8 mouse cellular contexts compared by ENCODE assay signal in genomic region chr15:10469641-10470150, GRCm38 (mm10). TPM values are rescaled to one million over a fixed set of nuclear protein-coding genes. Genes with fewer than 3 reads are reported as not detected.
DNase-seq lines count a peak whose midpoint lies in the region; ATAC-seq lines count a peak whose summit lies in the region.

No protein-coding gene starts in this region.

- no peak for DNase-seq in cerebellum, adult 11 months
- DNase-seq in retina, embryonic 14.5 days (ENCODE audit: low spot score) = peak; percentile 43
- no peak for DNase-seq in retina, postnatal 1 day
- DNase-seq in layer of hippocampus, adult 18-20 months (ENCODE audit: low spot score in 2 of 2) = peak; percentile 15 to 34
- no peak for DNase-seq in midbrain, embryonic 10.5 days (ENCODE audit: low spot score)
- peak; percentile 33 for DNase-seq in thymus, postnatal 0 days (ENCODE audit: low spot score)

- H3K36me3 ChIP-seq in midbrain, embryonic 10.5 days = peaks cover 6% of the 10 kb centered on the region

- H3K4me3 ChIP-seq in midbrain, embryonic 10.5 days = peak overlapping the region; percentile 85

- H3K4me1 ChIP-seq in midbrain, embryonic 10.5 days = peaks cover 17% of the 10 kb centered on the region

- H3K27me3 ChIP-seq in midbrain, embryonic 10.5 days (ENCODE audit: low read depth, poor library complexity, severe bottlenecking) = no peaks in the 10 kb centered on the region

- peak; percentile 0; the same call in 1 of the 2 replicates for ATAC-seq in cerebellum, adult (ENCODE audit: insufficient number of reproducible peaks, low FRiP score, low TSS enrichment)
- peak; percentile 33 for ATAC-seq in erythroblast, adult 5-6 weeks (replicated peaks; ENCODE audit: low FRiP score, poor library complexity, severe bottlenecking)

- H3K9me3 ChIP-seq in midbrain, embryonic 10.5 days (replicated peaks) = no peaks in the 10 kb centered on the region

- H3K27ac ChIP-seq in midbrain, embryonic 10.5 days (replicated peaks) = peak overlapping the region; percentile 90

- under 1% methylated on average over 40 of the region's 40 CpGs for WGBS in midbrain, embryonic 10.5 days

RNA-seq across cellular contexts. Expression of gene Dnajc21, which starts 0.6 kb away (rescaled TPM):
- total RNA-seq in erythroblast, adult 5-6 weeks (2015; ENCODE audit: low replicate concordance) = 5.2 and 26.5 TPM in 2 replicates
- total RNA-seq in erythroblast, adult 5-6 weeks (2017; ENCODE audit: low replicate concordance) = 6.6 and 9.9 TPM in 2 replicates
- total RNA-seq in layer of hippocampus, adult 18-20 months (2021) = 10 to 100 TPM; 23.7 to 26.3 TPM
- polyA plus RNA-seq in midbrain, embryonic 10.5 days (2016; fragmentation: Nextera tagmentation; extraction: Ambion mirVana) = 12.9 TPM in 2 replicates
- 14.9 and 17.5 TPM in 2 replicates for polyA plus RNA-seq in thymus, postnatal 0 days (2015; fragmentation: Nextera tagmentation; extraction: Ambion mirVana)

RNA-seq across cellular contexts. Expression of gene Brix1, which starts 16.1 kb away (rescaled TPM):
- 32.2 and 39.6 TPM in 2 replicates for total RNA-seq in erythroblast, adult 5-6 weeks (2015; ENCODE audit: low replicate concordance)
- total RNA-seq in erythroblast, adult 5-6 weeks (2017; ENCODE audit: low replicate concordance) = 4.9 and 12.0 TPM in 2 replicates
- total RNA-seq in layer of hippocampus, adult 18-20 months (2021) = 10 to 100 TPM; 18.1 to 26.6 TPM
- polyA plus RNA-seq in midbrain, embryonic 10.5 days (2016; fragmentation: Nextera tagmentation; extraction: Ambion mirVana) = 122 and 139 TPM in 2 replicates
- polyA plus RNA-seq in thymus, postnatal 0 days (2015; fragmentation: Nextera tagmentation; extraction: Ambion mirVana) = 163 and 165 TPM in 2 replicates

RNA-seq across cellular contexts. Expression of gene Rad1, which starts 16.1 kb away (rescaled TPM):
- 9.2 and 10.6 TPM in 2 replicates for total RNA-seq in erythroblast, adult 5-6 weeks (2015; ENCODE audit: low replicate concordance)
- total RNA-seq in erythroblast, adult 5-6 weeks (2017; ENCODE audit: low replicate concordance) = 1.3 and 6.4 TPM in 2 replicates
- total RNA-seq in layer of hippocampus, adult 18-20 months (2021) = 10 to 100 TPM; 12.5 to 14.5 TPM
- 45.8 and 52.2 TPM in 2 replicates for polyA plus RNA-seq in midbrain, embryonic 10.5 days (2016; fragmentation: Nextera tagmentation; extraction: Ambion mirVana)
- polyA plus RNA-seq in thymus, postnatal 0 days (2015; fragmentation: Nextera tagmentation; extraction: Ambion mirVana) = 35.7 and 35.9 TPM in 2 replicates

Comparison
In these comparisons a context has a peak if more than half of its experiments do, and no peak if none do; other contexts are left out.
1. DNase-seq: peak in retina, embryonic 14.5 days (single experiment), layer of hippocampus, adult 18-20 months (2 of 2) and thymus, postnatal 0 days (single experiment); none in cerebellum, adult 11 months (single experiment), retina, postnatal 1 day (single experiment) and midbrain, embryonic 10.5 days (single experiment).